Mouse (Mus musculus) spleen, adult 2 months (tissue): Measurements from ENCODE around the gene Tmem170b. TPM values are rescaled to one million over a fixed set of nuclear protein-coding genes. Genes with fewer than 3 reads are reported as not detected.

Experiments
- DNase-seq, 2 experiments: peaks; one replicate each; pipeline versions ENCODE4 v3.0.0 to v3.0.0-alpha.2; 2012 to 2021; ENCODE audit warnings: low spot score in 2 of 2, low read depth in 1 of 2
- H3K27ac ChIP-seq: fragments of 200-500 bp; 2 replicates; pipeline ENCODE4 v1.5.1; 2012; ENCODE audit warnings: low read length, inconsistent platforms; ENCODE audit not compliant: insufficient read depth
- H3K27me3 ChIP-seq: fragments of 200-500 bp; 2 replicates; pipeline ENCODE4 v1.6.1; 2012; ENCODE audit warnings: mild to moderate bottlenecking, moderate library complexity, low read length, inconsistent platforms; ENCODE audit not compliant: control insufficient read depth, insufficient read depth
- H3K36me3 ChIP-seq: fragments of 200-500 bp; 2 replicates; pipeline ENCODE4 v1.6.1; 2012; ENCODE audit warnings: mild to moderate bottlenecking, low read length, inconsistent platforms; ENCODE audit not compliant: control insufficient read depth, insufficient read depth
- H3K4me1 ChIP-seq: fragments of 200-500 bp; 2 replicates; pipeline ENCODE4 v1.6.1; 2011; ENCODE audit warnings: inconsistent platforms; ENCODE audit not compliant: control insufficient read depth, insufficient read depth, insufficient read length
- H3K4me3 ChIP-seq: fragments of 200-500 bp; 2 replicates; pipeline ENCODE4 v1.5.1; 2011; ENCODE audit warnings: mild to moderate bottlenecking, inconsistent platforms; ENCODE audit not compliant: insufficient read depth, insufficient read length; ENCODE audit errors: extremely low read depth
- CTCF ChIP-seq: fragments of 200-500 bp; IDR thresholded peaks from 2 replicates; pipeline ENCODE4 v1.5.1; 2011; ENCODE audit warnings: mild to moderate bottlenecking, inconsistent platforms; ENCODE audit not compliant: insufficient read depth, insufficient read length, insufficient replicate concordance; ENCODE audit errors: extremely low read depth
- POLR2A ChIP-seq: fragments of 200-500 bp; IDR thresholded peaks from 2 replicates; pipeline ENCODE4 v1.6.1; 2011; ENCODE audit warnings: low read depth, low read length, inconsistent platforms
- WGBS: fragments of 180-500 bp; shearing (Covaris S2); methylation state at CpG from one replicate; pipeline ENCODE4 v1.1.7; 2018; 5-methylcytosine and 5-hydroxymethylcytosine counted together
- polyA plus RNA-seq: library from polyadenylated mRNA; depleted of rRNA; stranded (reverse); fragments of >200 nt; gene quantifications from 2 replicates; pipeline ENCODE4 v1.2.3, GENCODE M21; 2012; rRNA removed

Gene Tmem170b
- polyA plus RNA-seq, 1 experiment: 6.0 TPM

DNA sequence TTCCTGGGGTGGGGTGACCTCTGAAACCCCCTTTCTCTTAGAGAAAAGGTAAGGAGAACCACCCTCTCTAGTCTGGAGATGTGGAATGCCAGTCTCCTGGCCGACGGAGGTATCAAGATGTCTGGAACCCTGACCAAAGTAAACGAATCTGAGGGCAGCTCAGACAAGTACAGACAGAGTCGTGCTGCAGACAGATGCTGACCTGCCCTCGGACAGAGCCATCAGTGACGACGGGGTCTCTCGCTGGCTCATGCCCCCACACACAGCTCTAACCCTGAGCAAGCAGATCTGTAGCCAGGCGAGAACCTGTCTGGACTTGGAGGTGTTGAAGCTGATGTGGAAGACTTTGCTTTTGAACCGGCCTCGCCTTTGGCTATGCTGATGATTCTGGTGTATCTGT, 79.8 kb downstream of the Tmem170b start:
- no peaks in the 10 kb centered on the region for H3K36me3 ChIP-seq
- 93% methylated on average over 11 of the region's 11 CpGs for WGBS
- no peaks in the 10 kb centered on the region for H3K4me1 ChIP-seq
- TF ChIP-seq POLR2A (no peak), CTCF (no peak)
- DNase-seq: no peak
- no peak overlapping the region for H3K4me3 ChIP-seq
- no peaks in the 10 kb centered on the region; the same call in 1 of the 2 replicates for H3K27me3 ChIP-seq
- no peak overlapping the region for H3K27ac ChIP-seq

DNA sequence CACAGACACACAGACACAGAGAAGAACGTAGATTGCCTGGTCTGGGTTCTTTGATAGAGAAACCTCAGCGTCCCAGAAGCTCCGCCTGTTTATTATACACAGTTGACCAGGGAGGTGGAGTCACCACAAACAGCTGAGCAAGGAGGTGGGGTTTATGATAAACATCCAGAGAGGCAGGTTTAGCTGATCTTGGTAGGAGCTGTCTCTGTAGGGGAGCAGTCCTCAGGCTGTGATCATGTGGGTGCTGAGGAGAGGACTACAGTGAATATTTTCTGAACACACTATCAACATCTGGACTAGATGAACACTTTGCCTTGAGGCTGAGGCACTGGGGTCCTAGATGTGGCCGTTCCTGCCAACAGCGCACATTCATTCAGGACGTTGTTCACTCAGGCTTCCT, 83.3 kb downstream of the Tmem170b start:
- Histone ChIP-seq H3K27ac (peak overlapping the region; percentile 1; the same call in 1 of the 2 replicates), H3K36me3 (no peaks in the 10 kb centered on the region), H3K4me1 (no peaks in the 10 kb centered on the region), H3K27me3 (no peaks in the 10 kb centered on the region; the same call in 1 of the 2 replicates), H3K4me3 (no peak overlapping the region)
- 74% methylated on average over 6 of the region's 6 CpGs for WGBS
- no peak for DNase-seq
- TF ChIP-seq CTCF (no peak), POLR2A (no peak)

DNA sequence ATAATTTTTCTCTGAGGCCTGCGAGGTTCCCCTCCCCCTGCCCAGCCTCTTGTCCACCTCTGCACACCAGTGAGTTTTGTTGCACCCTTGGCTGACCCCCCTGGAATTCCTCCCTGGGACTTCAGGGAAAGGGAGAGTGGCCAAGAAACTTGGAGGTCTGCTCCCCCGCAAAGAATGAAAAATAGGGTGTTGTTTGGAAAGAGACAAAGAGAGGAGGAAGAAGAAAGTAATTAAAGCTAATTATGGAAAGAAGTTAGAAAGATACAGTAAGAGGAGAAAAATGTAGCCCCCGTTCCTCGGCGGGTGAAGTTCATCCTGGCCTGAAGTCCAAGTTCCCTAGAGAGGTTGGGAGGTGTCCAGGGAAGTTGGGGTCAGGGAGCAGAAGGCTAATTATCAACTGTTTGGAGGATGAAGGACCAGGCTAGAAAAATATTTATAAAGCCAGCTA, 83.9 kb downstream of the Tmem170b start:
- DNase-seq: no peak

More for the DNA sequence above, 83.9 kb downstream of the Tmem170b start:
- Histone ChIP-seq H3K36me3 (no peaks in the 10 kb centered on the region), H3K4me3 (no peak overlapping the region), H3K27me3 (no peaks in the 10 kb centered on the region; the same call in 1 of the 2 replicates), H3K4me1 (no peaks in the 10 kb centered on the region), H3K27ac (no peak overlapping the region)
- WGBS: 79% methylated on average over 5 of the region's 5 CpGs
- TF ChIP-seq POLR2A (no peak), CTCF (no peak)

Other genes starting within 250 kb of the Tmem170b start
- gene Nedd9, start 118.5 kb upstream of the Tmem170b start, polyA plus RNA-seq: 45.3 and 48.4 TPM in 2 replicates
- 0.85 and 1.6 TPM in 2 replicates for gene Adtrp, start 241.8 kb downstream of the Tmem170b start, polyA plus RNA-seq